Mouse (Mus musculus): ENCODE measurements around the gene Mrgpra6. TPM values are rescaled to one million over a fixed set of nuclear protein-coding genes. Genes with fewer than 3 reads are reported as not detected.

Mrgpra6 gene
- polyA plus RNA-seq, 1 experiment from 2014 or later: not detected

GRCm38 (mm10) chr7:47155849-47156248, 48.9 kb downstream of the Mrgpra6 start:
- WGBS: 93% methylated on average over 2 of the region's 2 CpGs
- H3K4me3 ChIP-seq (ENCODE audit: low read depth, low read length): no peak overlapping the region
- H3K9ac ChIP-seq (replicated peaks; ENCODE audit: low read depth, low read length): no peak overlapping the region
- H3K9me3 ChIP-seq (ENCODE audit: control insufficient read depth, low read length): no peaks in the 10 kb centered on the region
- H3K27me3 ChIP-seq (ENCODE audit: control insufficient read depth, insufficient read depth, low read length): no peaks in the 10 kb centered on the region
- H3K4me2 ChIP-seq (ENCODE audit: low read depth, low read length): no peak overlapping the region
- no peaks in the 10 kb centered on the region for H3K4me1 ChIP-seq (ENCODE audit: control insufficient read depth, insufficient read depth, low read length)
- H3K36me3 ChIP-seq (ENCODE audit: control insufficient read depth, insufficient read depth, low read length): no peaks in the 10 kb centered on the region
- ATAC-seq (ENCODE audit: low read depth): no peak
- H3K27ac ChIP-seq (ENCODE audit: low read depth, low read length): no peak overlapping the region

DNA sequence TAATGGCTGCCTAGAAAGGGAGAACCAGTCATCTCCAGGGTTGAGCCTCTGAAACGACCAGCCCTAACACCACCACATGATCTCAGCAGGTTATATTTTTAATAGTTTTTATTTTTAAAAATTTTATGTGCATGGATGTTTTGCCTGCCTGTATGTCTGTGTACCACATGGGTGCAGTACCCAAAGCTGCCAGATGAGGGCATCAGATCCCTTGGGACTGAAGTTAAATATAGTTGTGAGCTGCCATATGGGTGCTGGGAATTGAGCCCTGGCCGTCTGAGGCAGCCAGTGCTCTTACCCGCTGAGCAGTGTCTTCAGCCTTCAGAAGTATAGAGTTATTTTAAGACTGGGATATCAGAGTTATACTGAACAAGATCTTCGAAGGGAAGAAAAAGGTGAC, 49.3 kb downstream of the Mrgpra6 start:
- Histone ChIP-seq H3K4me1 (ENCODE audit: control insufficient read depth, insufficient read depth, low read length) (no peaks in the 10 kb centered on the region), H3K27ac (ENCODE audit: low read depth, low read length) (no peak overlapping the region), H3K36me3 (ENCODE audit: control insufficient read depth, insufficient read depth, low read length) (no peaks in the 10 kb centered on the region), H3K27me3 (ENCODE audit: control insufficient read depth, insufficient read depth, low read length) (no peaks in the 10 kb centered on the region), H3K9ac (replicated peaks; ENCODE audit: low read depth, low read length) (no peak overlapping the region), H3K4me2 (ENCODE audit: low read depth, low read length) (no peak overlapping the region), H3K4me3 (ENCODE audit: low read depth, low read length) (no peak overlapping the region), H3K9me3 (ENCODE audit: control insufficient read depth, low read length) (no peaks in the 10 kb centered on the region)
- no peak for ATAC-seq (ENCODE audit: low read depth)
- 91% methylated on average over 4 of the region's 4 CpGs for WGBS

DNA sequence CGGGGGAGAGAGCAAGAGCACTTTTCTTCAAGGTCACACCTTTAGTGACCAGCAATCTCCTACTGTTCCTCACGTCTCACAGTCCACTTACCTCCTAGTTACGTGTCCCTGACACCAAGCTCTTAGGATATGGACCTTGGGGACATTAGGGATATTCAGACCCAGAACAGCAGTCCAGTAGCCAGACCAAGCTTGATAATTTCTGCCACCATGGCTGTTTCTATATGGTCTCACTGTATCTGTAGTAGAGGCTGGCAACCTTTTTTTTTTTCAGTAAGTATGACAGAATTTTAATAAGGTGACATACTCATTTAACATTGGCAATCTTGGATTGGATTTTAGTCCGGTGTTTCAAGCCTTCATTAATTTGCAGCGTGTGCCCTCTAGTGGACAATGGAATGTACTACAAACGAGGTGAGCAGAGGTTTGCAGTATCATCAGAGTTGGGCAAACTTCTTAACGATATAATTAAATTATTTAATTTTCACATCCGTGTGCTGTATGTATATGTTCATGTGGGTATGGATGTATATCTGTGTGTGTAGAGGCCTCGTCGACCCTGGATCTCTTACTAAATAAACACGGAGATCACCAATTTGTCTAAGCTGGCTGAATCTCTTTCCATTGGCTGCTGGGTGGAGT, 54.2 kb downstream of the Mrgpra6 start:
- no peaks in the 10 kb centered on the region for H3K36me3 ChIP-seq (ENCODE audit: control insufficient read depth, insufficient read depth, low read length)
- peak; percentile 51; the same call in 1 of the 2 replicates for ATAC-seq (ENCODE audit: low read depth)
- no peaks in the 10 kb centered on the region for H3K27me3 ChIP-seq (ENCODE audit: control insufficient read depth, insufficient read depth, low read length)
- H3K27ac ChIP-seq (ENCODE audit: low read depth, low read length): no peak overlapping the region
- WGBS: 19% methylated on average over 11 of the region's 11 CpGs
- H3K9ac ChIP-seq (replicated peaks; ENCODE audit: low read depth, low read length): no peak overlapping the region
- H3K4me3 ChIP-seq (ENCODE audit: low read depth, low read length): no peak overlapping the region
- H3K9me3 ChIP-seq (ENCODE audit: control insufficient read depth, low read length): no peaks in the 10 kb centered on the region
- no peak overlapping the region for H3K4me2 ChIP-seq (ENCODE audit: low read depth, low read length)
- no peaks in the 10 kb centered on the region for H3K4me1 ChIP-seq (ENCODE audit: control insufficient read depth, insufficient read depth, low read length)

GRCm38 (mm10) chr7:47148298-47148697, 56.4 kb downstream of the Mrgpra6 start:
- Histone ChIP-seq H3K9me3 (ENCODE audit: control insufficient read depth, low read length) (no peaks in the 10 kb centered on the region), H3K4me1 (ENCODE audit: control insufficient read depth, insufficient read depth, low read length) (no peaks in the 10 kb centered on the region), H3K4me2 (ENCODE audit: low read depth, low read length) (no peak overlapping the region), H3K27ac (ENCODE audit: low read depth, low read length) (no peak overlapping the region), H3K4me3 (ENCODE audit: low read depth, low read length) (no peak overlapping the region), H3K36me3 (ENCODE audit: control insufficient read depth, insufficient read depth, low read length) (no peaks in the 10 kb centered on the region), H3K27me3 (ENCODE audit: control insufficient read depth, insufficient read depth, low read length) (no peaks in the 10 kb centered on the region), H3K9ac (replicated peaks; ENCODE audit: low read depth, low read length) (no peak overlapping the region)
- ATAC-seq (ENCODE audit: low read depth): no peak
- 91% methylated on average over 7 of the region's 7 CpGs for WGBS

DNA sequence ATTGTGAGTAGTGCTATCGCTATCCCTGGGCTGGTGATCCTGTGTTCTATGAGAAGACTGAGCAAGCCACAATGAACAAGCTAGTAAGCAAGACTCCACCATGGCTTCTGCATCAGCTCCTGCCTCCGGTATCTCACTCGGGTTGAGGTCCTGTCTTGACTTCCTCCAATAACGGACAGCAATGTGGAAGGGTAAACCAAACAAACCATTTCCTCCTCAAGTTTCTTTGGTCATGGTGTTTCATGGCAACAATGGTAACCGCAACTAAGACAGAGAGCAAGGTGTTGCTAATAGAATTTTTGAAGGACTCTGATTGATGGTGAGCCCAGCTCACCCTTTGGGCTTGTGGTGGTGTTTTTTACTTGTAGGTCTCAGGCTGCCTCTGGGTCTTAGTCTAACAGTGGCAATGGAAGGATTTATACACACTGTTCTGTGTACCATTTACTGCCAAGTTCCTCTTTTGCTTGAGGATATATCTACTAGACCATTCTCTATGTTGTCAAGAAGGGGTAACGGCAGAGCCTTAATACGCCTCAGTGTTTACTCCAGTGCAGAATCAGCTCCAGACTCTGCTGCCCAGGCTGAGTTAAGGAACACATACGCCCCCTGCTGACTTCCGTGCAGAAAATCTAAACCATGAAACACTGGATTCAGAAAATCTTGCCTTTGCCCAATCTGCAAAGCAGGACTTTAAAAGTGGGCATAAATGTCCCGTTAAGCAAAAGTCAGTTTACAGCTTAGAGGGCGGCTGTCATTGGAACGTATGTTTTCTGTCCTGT, 58.5 kb downstream of the Mrgpra6 start:
- Histone ChIP-seq H3K36me3 (ENCODE audit: control insufficient read depth, insufficient read depth, low read length) (no peaks in the 10 kb centered on the region), H3K4me2 (ENCODE audit: low read depth, low read length) (no peak overlapping the region), H3K4me3 (ENCODE audit: low read depth, low read length) (no peak overlapping the region), H3K27me3 (ENCODE audit: control insufficient read depth, insufficient read depth, low read length) (no peaks in the 10 kb centered on the region), H3K9ac (replicated peaks; ENCODE audit: low read depth, low read length) (no peak overlapping the region), H3K4me1 (ENCODE audit: control insufficient read depth, insufficient read depth, low read length) (no peaks in the 10 kb centered on the region), H3K9me3 (ENCODE audit: control insufficient read depth, low read length) (no peaks in the 10 kb centered on the region), H3K27ac (ENCODE audit: low read depth, low read length) (no peak overlapping the region)
- WGBS: 65% methylated on average over 12 of the region's 12 CpGs
- ATAC-seq (ENCODE audit: low read depth): no peak

DNA sequence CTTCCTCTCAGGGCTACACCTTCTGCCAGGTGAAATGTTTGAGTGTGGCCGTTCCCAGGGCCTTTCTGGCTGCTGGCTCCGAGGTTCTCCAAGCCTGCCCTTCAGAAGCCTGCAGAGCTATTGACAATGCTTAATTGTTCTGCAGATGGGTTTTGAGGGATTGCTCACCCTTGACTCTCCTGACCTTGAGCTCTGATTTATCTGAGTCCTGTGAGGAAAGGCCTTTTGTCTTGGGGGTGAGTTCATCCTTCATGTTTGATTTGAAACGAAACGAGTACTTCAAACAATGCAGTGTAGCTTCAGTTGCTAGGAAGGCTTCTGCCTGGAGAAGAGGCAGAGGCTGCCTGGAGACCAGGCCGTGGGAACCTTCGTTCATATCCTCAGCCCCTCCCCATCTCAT, 60.4 kb downstream of the Mrgpra6 start:
- H3K9me3 ChIP-seq (ENCODE audit: control insufficient read depth, low read length): no peaks in the 10 kb centered on the region
- ATAC-seq (ENCODE audit: low read depth): no peak
- H3K27ac ChIP-seq (ENCODE audit: low read depth, low read length): no peak overlapping the region
- H3K4me1 ChIP-seq (ENCODE audit: control insufficient read depth, insufficient read depth, low read length): no peaks in the 10 kb centered on the region
- WGBS: 22% methylated on average over 6 of the region's 6 CpGs
- no peak overlapping the region for H3K4me3 ChIP-seq (ENCODE audit: low read depth, low read length)
- H3K36me3 ChIP-seq (ENCODE audit: control insufficient read depth, insufficient read depth, low read length): no peaks in the 10 kb centered on the region
- no peak overlapping the region for H3K4me2 ChIP-seq (ENCODE audit: low read depth, low read length)
- no peak overlapping the region for H3K9ac ChIP-seq (replicated peaks; ENCODE audit: low read depth, low read length)
- H3K27me3 ChIP-seq (ENCODE audit: control insufficient read depth, insufficient read depth, low read length): no peaks in the 10 kb centered on the region

DNA sequence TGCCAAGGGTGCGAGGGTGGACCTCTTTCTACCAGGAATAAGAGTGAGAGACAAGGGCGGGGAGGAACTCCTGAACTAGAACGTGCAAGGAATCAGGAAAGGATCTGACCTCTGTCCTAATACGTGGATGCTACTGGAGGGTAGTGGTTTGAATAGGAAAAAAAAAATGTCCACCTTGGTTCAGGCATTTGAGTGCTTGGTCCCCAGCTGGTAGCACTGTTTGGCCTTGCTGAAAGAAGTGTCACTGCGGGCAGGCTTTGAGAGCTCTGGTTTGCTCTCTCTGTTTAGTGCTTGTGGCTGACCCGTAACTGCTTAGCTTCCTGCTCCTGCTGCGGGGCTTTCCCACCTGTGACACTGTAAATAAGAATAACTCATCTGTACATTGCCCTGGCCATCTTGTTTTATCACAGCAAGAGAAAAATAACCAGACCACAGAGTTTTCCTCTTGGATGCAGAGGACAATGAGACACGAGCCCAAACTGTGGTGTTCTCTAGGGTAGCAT, 64.8 kb downstream of the Mrgpra6 start:
- Histone ChIP-seq H3K27me3 (ENCODE audit: control insufficient read depth, insufficient read depth, low read length) (no peaks in the 10 kb centered on the region), H3K4me3 (ENCODE audit: low read depth, low read length) (no peak overlapping the region), H3K36me3 (ENCODE audit: control insufficient read depth, insufficient read depth, low read length) (no peaks in the 10 kb centered on the region), H3K4me2 (ENCODE audit: low read depth, low read length) (no peak overlapping the region), H3K9ac (replicated peaks; ENCODE audit: low read depth, low read length) (no peak overlapping the region), H3K4me1 (ENCODE audit: control insufficient read depth, insufficient read depth, low read length) (no peaks in the 10 kb centered on the region), H3K9me3 (ENCODE audit: control insufficient read depth, low read length) (no peaks in the 10 kb centered on the region), H3K27ac (ENCODE audit: low read depth, low read length) (no peak overlapping the region)
- ATAC-seq (ENCODE audit: low read depth): no peak
- WGBS: 89% methylated on average over 8 of the region's 8 CpGs

Other genes with a start within 250 kb of the Mrgpra6 start
- gene Uevld, start 246.4 kb downstream of the Mrgpra6 start, polyA plus RNA-seq (2014; fragmentation: Nextera tagmentation; extraction: Ambion mirVana): 5.2 and 5.5 TPM in 2 replicates
- not detected in 2 replicates for gene Gm9999, start 221.3 kb downstream of the Mrgpra6 start, polyA plus RNA-seq (2014; fragmentation: Nextera tagmentation; extraction: Ambion mirVana)
- gene Spty2d1, start 196.5 kb downstream of the Mrgpra6 start, polyA plus RNA-seq (2014; fragmentation: Nextera tagmentation; extraction: Ambion mirVana): 7.1 and 10.0 TPM in 2 replicates
- 15.4 and 19.3 TPM in 2 replicates for gene Tmem86a, start 154.3 kb downstream of the Mrgpra6 start, polyA plus RNA-seq (2014; fragmentation: Nextera tagmentation; extraction: Ambion mirVana)
- 152 and 182 TPM in 2 replicates for gene Ptpn5, start 71.2 kb downstream of the Mrgpra6 start, polyA plus RNA-seq (2014; fragmentation: Nextera tagmentation; extraction: Ambion mirVana)
- gene Mrgpra9, start 47.9 kb upstream of the Mrgpra6 start, polyA plus RNA-seq (2014; fragmentation: Nextera tagmentation; extraction: Ambion mirVana): not detected in 2 replicates
- not detected in 2 replicates for gene Mrgpra1, start 149.3 kb upstream of the Mrgpra6 start, polyA plus RNA-seq (2014; fragmentation: Nextera tagmentation; extraction: Ambion mirVana)
- gene Mrgpra2a, start 247.2 kb upstream of the Mrgpra6 start, polyA plus RNA-seq (2014; fragmentation: Nextera tagmentation; extraction: Ambion mirVana): not detected in 2 replicates